Mouse (Mus musculus) bone marrow, adult 2 months (tissue): ENCODE data around the gene Sntb2. TPM values are rescaled to one million over a fixed set of nuclear protein-coding genes. Genes with fewer than 3 reads are reported as not detected.
A peak's percentile ranks its signal among the peaks of the same experiment; 100 is the strongest.

Experiments
- H3K27ac ChIP-seq: fragments of 200-500 bp; 2 replicates; pipeline ENCODE4 v1.5.1; 2012; ENCODE audit warnings: low read depth, mild to moderate bottlenecking, control low read depth, inconsistent platforms, low read length; ENCODE audit not compliant: control insufficient read depth, poor library complexity, insufficient read depth
- H3K4me1 ChIP-seq: fragments of 200-500 bp; 2 replicates; pipeline ENCODE4 v1.6.1; 2011; ENCODE audit warnings: low read length; ENCODE audit not compliant: control insufficient read depth, insufficient read depth
- H3K4me3 ChIP-seq: fragments of 200-500 bp; replicated peaks from 2 replicates; pipeline ENCODE3; 2011; ENCODE audit warnings: mild to moderate bottlenecking, low read depth, low read length, control low read depth; ENCODE audit not compliant: control insufficient read depth
- CTCF ChIP-seq: fragments of 200-500 bp; IDR thresholded peaks from 2 replicates; pipeline ENCODE4 v1.5.1; 2011; ENCODE audit warnings: low read length, control low read depth; ENCODE audit not compliant: control insufficient read depth, insufficient read depth
- POLR2A ChIP-seq: fragments of 200-500 bp; IDR thresholded peaks from 2 replicates; pipeline ENCODE4 v1.6.1; 2011; ENCODE audit warnings: low read depth, mild to moderate bottlenecking, control low read depth, low read length, borderline replicate concordance; ENCODE audit not compliant: control insufficient read depth
- WGBS: fragments of 180-500 bp; shearing (Covaris S2); methylation state at CpG from one replicate; pipeline ENCODE4 v1.1.7; 2018; 5-methylcytosine and 5-hydroxymethylcytosine counted together
- polyA plus RNA-seq: library from polyadenylated mRNA; stranded (reverse); fragments of >200 nt; gene quantifications from 2 replicates; pipeline ENCODE4 v1.2.4, GENCODE M21; 2011; ENCODE audit warnings: low replicate concordance; ENCODE audit not compliant: missing spikeins, insufficient read depth, insufficient read length

The Sntb2 gene
- polyA plus RNA-seq, 1 experiment, result 5.2 TPM

DNA sequence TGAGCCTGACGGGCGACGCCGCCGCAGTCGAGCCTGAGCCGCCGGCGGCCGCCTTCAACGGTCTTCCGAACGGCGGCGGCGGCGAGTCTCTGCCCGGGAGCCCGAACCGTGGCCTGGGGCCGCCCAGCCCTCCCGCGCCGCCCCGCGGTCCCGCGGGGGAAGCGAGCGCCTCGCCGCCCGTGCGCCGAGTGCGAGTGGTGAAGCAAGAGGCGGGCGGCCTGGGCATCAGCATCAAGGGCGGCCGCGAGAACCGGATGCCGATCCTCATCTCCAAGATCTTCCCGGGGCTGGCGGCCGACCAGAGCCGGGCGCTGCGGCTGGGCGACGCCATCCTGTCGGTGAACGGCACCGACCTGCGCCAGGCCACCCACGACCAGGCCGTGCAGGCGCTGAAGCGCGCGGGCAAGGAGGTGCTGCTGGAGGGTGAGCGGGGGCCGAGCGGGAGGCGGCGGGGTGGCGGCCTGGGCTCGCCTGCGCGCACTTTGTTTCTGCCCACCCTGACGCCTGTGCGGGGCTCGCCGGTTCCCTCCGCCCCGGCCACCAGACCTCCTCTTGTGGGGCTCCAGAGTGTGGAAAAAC is 438 bp downstream of the Sntb2 start:
- TF ChIP-seq POLR2A, result no peak
- no peak for TF ChIP-seq CTCF
- WGBS, result under 1% methylated on average over 76 of the region's 76 CpGs
- H3K27ac ChIP-seq, result peak overlapping the region; percentile 94
- peaks cover 3% of the 10 kb centered on the region for H3K4me1 ChIP-seq
- peak overlapping the region; percentile 87 for H3K4me3 ChIP-seq

- H3K27ac ChIP-seq, result peak overlapping the region; percentile 94
- H3K4me3 ChIP-seq, result peak overlapping the region; percentile 87
- under 1% methylated on average over 26 of the region's 26 CpGs for WGBS
- H3K4me1 ChIP-seq, result peaks cover 3% of the 10 kb centered on the region
- TF ChIP-seq CTCF (no peak), POLR2A (no peak)
Observed at GRCm38 (mm10) chr8:106936478-106937051, 1.0 kb downstream of the Sntb2 start.

DNA sequence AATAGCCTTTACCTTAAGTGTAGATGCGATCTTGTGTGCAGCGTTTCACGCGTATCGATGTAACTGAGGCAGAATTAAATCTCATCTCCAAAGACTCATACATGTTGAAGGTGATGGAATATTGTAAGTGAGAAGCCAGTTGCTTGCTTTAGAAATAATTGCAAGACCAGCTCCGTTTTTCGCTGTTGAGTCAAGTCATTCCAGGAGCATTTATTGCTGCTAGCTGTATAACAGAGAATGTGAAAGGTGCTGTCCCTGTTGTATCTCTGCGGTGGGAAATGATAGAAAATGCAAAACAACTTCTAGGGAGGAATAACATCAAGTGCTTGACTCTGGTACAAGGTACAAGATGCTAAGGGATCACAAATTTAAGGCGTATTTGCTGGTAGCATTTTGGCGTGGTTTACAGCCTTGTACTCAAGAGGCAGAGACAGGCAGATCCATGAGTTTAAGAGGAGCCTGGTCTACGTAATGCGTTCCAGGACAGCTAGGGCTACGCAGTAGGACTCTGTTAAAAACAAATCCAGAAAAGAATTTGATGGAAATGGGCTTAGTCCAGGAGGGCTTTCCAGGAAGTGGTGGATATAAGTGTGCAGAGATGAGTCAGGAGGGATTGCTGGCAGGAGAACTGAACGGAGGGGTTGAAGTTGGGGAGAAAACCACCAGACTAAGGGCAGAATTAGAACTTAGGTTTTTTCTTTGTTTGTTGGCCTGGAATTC is 1.7 kb downstream of the Sntb2 start:
- Histone ChIP-seq H3K27ac (no peak overlapping the region), H3K4me3 (peak overlapping the region; percentile 24), H3K4me1 (peaks cover 3% of the 10 kb centered on the region)
- WGBS, result 57% methylated on average over 14 of the region's 14 CpGs
- TF ChIP-seq POLR2A (no peak), CTCF (no peak)

GRCm38 (mm10) chr8:106941806-106942205 is 6.3 kb downstream of the Sntb2 start:
- peaks cover 1% of the 10 kb centered on the region; the same call in 1 of the 2 replicates for H3K4me1 ChIP-seq
- WGBS, result 84% methylated on average over 3 of the region's 3 CpGs
- H3K4me3 ChIP-seq, result no peak overlapping the region
- TF ChIP-seq CTCF (no peak), POLR2A (no peak)
- H3K27ac ChIP-seq, result no peak overlapping the region

- Histone ChIP-seq H3K4me1 (no peaks in the 10 kb centered on the region), H3K4me3 (no peak overlapping the region), H3K27ac (no peak overlapping the region)
- TF ChIP-seq POLR2A (no peak), CTCF (no peak)
- WGBS, result 78% methylated on average over 3 of the region's 3 CpGs
Observed at GRCm38 (mm10) chr8:106943874-106944418, 8.4 kb downstream of the Sntb2 start.

DNA sequence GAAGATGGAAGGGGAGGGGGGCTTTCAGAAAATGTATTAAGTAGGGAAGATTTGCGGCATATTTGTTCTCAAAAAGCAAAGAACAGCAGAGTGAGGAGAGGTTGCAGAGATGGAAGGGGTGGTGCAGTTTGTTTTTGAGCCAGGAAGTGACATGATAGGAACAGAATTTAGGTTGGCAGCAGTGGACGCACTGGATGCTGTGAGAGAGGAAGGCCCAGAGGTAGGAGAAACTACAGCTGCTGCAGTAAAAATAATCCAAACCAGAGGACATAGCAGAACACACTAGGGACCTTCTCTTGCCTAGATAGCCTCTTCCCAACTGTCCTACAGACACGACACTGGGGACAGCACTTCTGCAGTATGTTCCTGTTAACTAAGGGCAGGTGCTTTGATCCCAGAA is 9.2 kb downstream of the Sntb2 start:
- no peak overlapping the region for H3K4me3 ChIP-seq
- TF ChIP-seq CTCF (no peak), POLR2A (no peak)
- H3K4me1 ChIP-seq, result no peaks in the 10 kb centered on the region
- 79% methylated on average over 3 of the region's 3 CpGs for WGBS
- no peak overlapping the region for H3K27ac ChIP-seq

DNA sequence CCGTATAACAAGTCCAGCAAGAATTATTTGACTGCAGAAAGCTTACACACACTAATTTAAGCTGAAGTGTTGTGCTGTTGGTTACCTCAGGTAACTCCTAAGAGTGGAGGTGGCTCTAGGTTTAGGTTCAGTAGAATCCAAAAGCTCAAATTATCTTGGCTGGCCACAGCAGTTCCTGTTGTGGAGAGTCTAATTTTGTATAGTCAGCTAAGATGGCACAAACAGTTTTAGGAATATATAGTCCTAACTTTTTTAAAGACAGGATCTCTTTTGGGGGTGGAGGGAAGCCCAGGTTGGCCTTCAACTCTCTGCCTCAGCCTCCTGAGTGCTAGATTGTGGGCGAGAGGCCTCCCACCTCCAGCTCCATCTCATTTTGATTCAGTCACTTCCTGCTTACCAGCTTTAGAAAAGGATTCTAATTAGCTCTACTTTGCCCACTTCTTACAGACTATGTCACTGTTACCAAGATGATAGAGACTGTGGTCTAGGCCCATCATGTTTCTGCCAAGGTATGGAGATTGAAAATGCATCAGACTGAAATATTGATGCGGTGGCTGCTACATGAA is 13.2 kb downstream of the Sntb2 start:
- TF ChIP-seq CTCF, result no peak
- no peak for TF ChIP-seq POLR2A
- H3K4me1 ChIP-seq, result no peaks in the 10 kb centered on the region
- 69% methylated on average over 3 of the region's 3 CpGs for WGBS
- no peak overlapping the region for H3K4me3 ChIP-seq
- no peak overlapping the region for H3K27ac ChIP-seq

DNA sequence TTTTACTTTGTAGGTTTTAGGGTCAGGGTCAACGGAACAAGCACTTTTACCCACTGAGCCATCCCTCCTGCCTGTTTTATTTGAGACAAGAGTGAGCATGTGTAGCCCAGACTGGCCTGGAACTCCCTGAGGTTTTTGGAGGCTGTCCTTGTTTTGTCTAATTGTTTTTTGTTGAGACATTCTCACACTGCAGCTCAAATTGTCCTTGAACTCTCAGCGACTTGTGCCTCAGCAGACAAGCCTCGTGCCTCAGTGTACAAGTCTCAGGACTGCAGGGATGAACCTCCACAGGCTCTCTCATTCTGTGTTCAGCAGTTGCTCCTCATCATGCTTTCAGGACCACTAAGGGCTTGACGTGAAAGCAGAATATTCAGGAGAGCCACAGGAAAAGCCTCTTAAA is 16.2 kb downstream of the Sntb2 start:
- WGBS, result 74% methylated on average over 4 of the region's 4 CpGs
- peaks cover 1% of the 10 kb centered on the region; the same call in 1 of the 2 replicates for H3K4me1 ChIP-seq
- no peak overlapping the region for H3K4me3 ChIP-seq
- TF ChIP-seq CTCF (no peak), POLR2A (no peak)
- H3K27ac ChIP-seq, result no peak overlapping the region
